Mouse (Mus musculus) neural tube, embryonic 14.5 days (tissue): ENCODE results near the gene Il2rg. TPM values are rescaled to one million over a fixed set of nuclear protein-coding genes. Genes with fewer than 3 reads are reported as not detected.

Source experiments
- ATAC-seq: fragments of 200-750 bp; cut with Nextera tagmentation; 2 replicates; pipeline ENCODE4 v1.8.0; 2017; ENCODE audit warnings: low read depth, mild to moderate bottlenecking, moderate TSS enrichment, moderate library complexity
- H3K27ac ChIP-seq: fragments of 300-500 bp; sonication (generic); 2 replicates; pipeline ENCODE4 v1.5.1; 2014; ENCODE audit warnings: low read depth, mild to moderate bottlenecking, control low read depth, low read length, moderate library complexity, mixed read lengths
- H3K27me3 ChIP-seq: fragments of 300-500 bp; sonication (generic); 2 replicates; pipeline ENCODE4 v1.6.1; 2014; ENCODE audit warnings: low read length; ENCODE audit not compliant: control insufficient read depth, insufficient read depth
- H3K36me3 ChIP-seq: fragments of 300-500 bp; sonication (generic); 2 replicates; pipeline ENCODE4 v1.6.1; 2014; ENCODE audit warnings: low read length, mixed read lengths; ENCODE audit not compliant: control insufficient read depth, insufficient read depth
- H3K4me1 ChIP-seq: fragments of 300-500 bp; sonication (generic); 2 replicates; pipeline ENCODE4 v1.6.1; 2014; ENCODE audit warnings: low read length; ENCODE audit not compliant: control insufficient read depth, insufficient read depth
- H3K4me2 ChIP-seq: fragments of 300-500 bp; sonication (generic); 2 replicates; pipeline ENCODE4 v1.6.1; 2014; ENCODE audit warnings: mild to moderate bottlenecking, low read depth, low read length, control low read depth
- H3K4me3 ChIP-seq: fragments of 300-500 bp; sonication (generic); 2 replicates; pipeline ENCODE4 v1.5.1; 2014; ENCODE audit warnings: low read depth, low read length, control low read depth, mixed read lengths
- H3K9ac ChIP-seq: fragments of 300-500 bp; sonication (generic); replicated peaks from 2 replicates; pipeline ENCODE4 v1.6.1; 2014; ENCODE audit warnings: low read depth, mild to moderate bottlenecking, control low read depth, low read length, mixed read lengths
- H3K9me3 ChIP-seq: fragments of 300-500 bp; sonication (generic); 2 replicates; pipeline ENCODE4 v1.6.1; 2016; ENCODE audit warnings: low read length; ENCODE audit not compliant: control insufficient read depth
- whole genome bisulfite sequencing: fragments of 180-500 bp; shearing (Covaris S2); extraction: QIAGEN DNeasy Blood & Tissue Kit; methylation state at CpG from one replicate; pipeline ENCODE4 v1.1.7; 2014; 5-methylcytosine and 5-hydroxymethylcytosine counted together
- polyA plus RNA-seq: library from polyadenylated mRNA; unstranded; fragments of >200 nt; fragmentation: Nextera tagmentation; extraction: Ambion mirVana; gene quantifications from 2 replicates; pipeline ENCODE4 v1.2.1, GENCODE M21; 2014

The Il2rg gene
- polyA plus RNA-seq, 1 experiment from 2014 or later = 2.7 TPM

DNA sequence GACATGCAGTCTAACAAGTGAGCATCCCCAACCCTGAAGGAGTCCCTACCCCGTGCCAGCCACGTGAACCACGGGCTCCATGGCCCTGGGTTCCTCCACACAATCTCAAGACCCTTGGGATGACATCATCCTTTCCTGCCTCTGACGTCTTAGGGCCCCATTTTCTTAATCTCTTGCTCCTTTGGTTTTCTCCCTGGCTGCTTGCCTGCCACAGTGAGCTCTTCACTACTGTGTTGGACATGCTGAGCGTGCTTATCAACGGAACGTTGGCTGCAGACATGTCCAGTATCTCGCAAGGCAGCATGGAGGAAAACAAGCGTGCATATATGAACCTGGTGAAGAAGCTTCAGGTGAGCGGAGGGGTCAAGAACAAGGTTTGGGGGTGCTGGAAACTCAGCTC, 22.1 kb upstream of the Il2rg start:
- no peaks in the 10 kb centered on the region for H3K4me1 ChIP-seq
- peaks cover 14% of the 10 kb centered on the region; the same call in 1 of the 2 replicates for H3K36me3 ChIP-seq
- WGBS = 93% methylated on average over 10 of the region's 10 CpGs
- H3K9ac ChIP-seq = no peak overlapping the region
- ATAC-seq = no peak
- H3K27ac ChIP-seq = no peak overlapping the region
- H3K4me3 ChIP-seq = no peak overlapping the region
- no peaks in the 10 kb centered on the region for H3K27me3 ChIP-seq
- H3K4me2 ChIP-seq = no peak overlapping the region
- no peaks in the 10 kb centered on the region for H3K9me3 ChIP-seq

DNA sequence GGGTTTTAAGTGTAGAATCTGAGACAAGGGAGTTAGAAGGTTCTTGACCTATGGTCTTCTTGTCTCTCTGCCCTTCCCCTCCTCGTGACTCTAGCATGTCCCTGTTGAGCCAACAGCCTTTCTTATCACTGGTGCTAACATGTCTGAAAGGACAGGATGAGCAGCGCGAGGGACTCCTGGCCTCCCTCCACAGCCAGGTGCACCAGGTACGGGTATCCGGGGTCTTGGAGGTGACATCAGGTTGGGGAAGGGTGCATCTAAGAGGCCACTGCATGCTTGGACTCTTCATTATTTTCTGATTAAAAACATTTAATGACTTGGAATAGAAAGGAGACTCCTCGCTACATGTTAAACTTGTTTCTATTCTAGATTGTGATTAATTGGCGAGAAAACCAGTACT, 21.0 kb upstream of the Il2rg start:
- peaks cover 14% of the 10 kb centered on the region; the same call in 1 of the 2 replicates for H3K36me3 ChIP-seq
- no peak overlapping the region for H3K9ac ChIP-seq
- 95% methylated on average over 7 of the region's 7 CpGs for WGBS
- H3K9me3 ChIP-seq = no peaks in the 10 kb centered on the region
- no peaks in the 10 kb centered on the region for H3K4me1 ChIP-seq
- H3K4me2 ChIP-seq = no peak overlapping the region
- H3K27ac ChIP-seq = no peak overlapping the region
- H3K27me3 ChIP-seq = no peaks in the 10 kb centered on the region
- H3K4me3 ChIP-seq = no peak overlapping the region
- ATAC-seq = no peak

DNA sequence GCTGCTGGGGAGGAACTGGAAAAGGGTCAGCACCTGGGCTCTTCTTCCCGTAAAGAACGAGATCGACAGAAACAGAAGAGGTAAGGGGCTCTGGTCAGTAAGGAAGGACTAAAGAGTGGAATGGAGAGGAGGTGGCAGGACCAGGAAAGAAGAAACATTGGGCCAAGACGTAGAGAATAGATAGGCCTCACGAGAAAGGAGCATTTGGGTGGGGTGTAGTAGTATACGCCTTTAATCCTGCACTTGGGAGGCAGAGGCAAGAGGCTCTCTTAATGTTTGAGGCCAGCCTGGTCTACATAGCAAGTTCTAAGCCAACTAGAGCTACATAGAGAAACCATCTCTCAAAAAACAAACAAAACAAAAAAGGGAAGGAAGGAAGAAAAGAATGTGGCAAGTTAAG, 20.4 kb upstream of the Il2rg start:
- Histone ChIP-seq H3K36me3 (peaks cover 14% of the 10 kb centered on the region; the same call in 1 of the 2 replicates), H3K27me3 (no peaks in the 10 kb centered on the region)
- ATAC-seq = no peak

GRCm38 (mm10) chrX:101287543-101287942, 19.5 kb upstream of the Il2rg start:
- WGBS = 93% methylated on average over 3 of the region's 3 CpGs
- Histone ChIP-seq H3K4me3 (no peak overlapping the region), H3K36me3 (peaks cover 18% of the 10 kb centered on the region), H3K9me3 (no peaks in the 10 kb centered on the region), H3K4me2 (no peak overlapping the region), H3K9ac (no peak overlapping the region), H3K4me1 (no peaks in the 10 kb centered on the region), H3K27ac (no peak overlapping the region), H3K27me3 (no peaks in the 10 kb centered on the region)
- ATAC-seq = no peak

More for the DNA sequence above, 20.4 kb upstream of the Il2rg start:
- no peaks in the 10 kb centered on the region for H3K9me3 ChIP-seq
- H3K4me1 ChIP-seq = no peaks in the 10 kb centered on the region
- H3K4me2 ChIP-seq = no peak overlapping the region
- H3K4me3 ChIP-seq = no peak overlapping the region
- H3K9ac ChIP-seq = no peak overlapping the region
- 88% methylated on average over 5 of the region's 6 CpGs for WGBS
- no peak overlapping the region for H3K27ac ChIP-seq

- peak; percentile 4; the same call in 1 of the 2 replicates for ATAC-seq
Measured at GRCm38 (mm10) chrX:101285953-101286670, 18.1 kb upstream of the Il2rg start.

GRCm38 (mm10) chrX:101285534-101285933, 17.5 kb upstream of the Il2rg start:
- Histone ChIP-seq H3K9me3 (no peaks in the 10 kb centered on the region), H3K27me3 (no peaks in the 10 kb centered on the region), H3K27ac (no peak overlapping the region), H3K9ac (no peak overlapping the region), H3K36me3 (peaks cover 21% of the 10 kb centered on the region), H3K4me1 (no peaks in the 10 kb centered on the region), H3K4me3 (no peak overlapping the region), H3K4me2 (no peak overlapping the region)
- ATAC-seq = peak; percentile 41; the same call in 1 of the 2 replicates
- 31% methylated on average over 6 of the region's 6 CpGs for WGBS

More at GRCm38 (mm10) chrX:101285953-101286670, 18.1 kb upstream of the Il2rg start:
- no peak overlapping the region for H3K4me3 ChIP-seq
- no peak overlapping the region for H3K4me2 ChIP-seq
- 94% methylated on average over 14 of the region's 14 CpGs for WGBS
- H3K36me3 ChIP-seq = peaks cover 22% of the 10 kb centered on the region
- no peaks in the 10 kb centered on the region for H3K27me3 ChIP-seq
- no peaks in the 10 kb centered on the region for H3K4me1 ChIP-seq
- H3K9ac ChIP-seq = no peak overlapping the region
- H3K9me3 ChIP-seq = no peaks in the 10 kb centered on the region
- no peak overlapping the region for H3K27ac ChIP-seq

DNA sequence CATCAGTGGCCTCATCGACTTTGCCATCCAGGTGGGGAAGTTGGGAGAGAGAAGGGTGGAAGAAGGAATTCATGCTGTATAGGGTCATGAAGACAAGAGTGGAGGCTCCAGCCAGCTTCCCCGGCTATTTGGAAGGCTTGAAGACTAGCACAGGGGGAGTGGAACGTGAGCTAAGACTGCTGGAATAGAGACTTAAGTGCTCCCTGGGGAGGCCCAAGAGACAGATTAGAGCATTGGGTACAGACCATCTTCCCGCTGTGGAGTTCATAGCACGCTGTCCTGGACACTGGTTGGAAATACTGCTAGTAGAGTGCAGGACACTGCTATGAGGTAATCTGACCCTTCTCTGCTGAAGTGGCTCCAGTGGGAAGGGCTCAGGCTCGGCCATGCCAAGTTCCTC, 14.8 kb upstream of the Il2rg start:
- H3K9me3 ChIP-seq = no peaks in the 10 kb centered on the region
- H3K27ac ChIP-seq = no peak overlapping the region
- H3K4me3 ChIP-seq = no peak overlapping the region
- ATAC-seq = no peak
- H3K36me3 ChIP-seq = peaks cover 10% of the 10 kb centered on the region
- 85% methylated on average over 6 of the region's 6 CpGs for WGBS
- no peak overlapping the region for H3K9ac ChIP-seq
- no peaks in the 10 kb centered on the region for H3K27me3 ChIP-seq
- H3K4me1 ChIP-seq = no peaks in the 10 kb centered on the region
- no peak overlapping the region for H3K4me2 ChIP-seq

- H3K4me2 ChIP-seq = peak within 1 kb of the TSS; percentile 48
- H3K4me1 ChIP-seq = no peaks in the 10 kb centered on the region
- WGBS = 26% methylated on average over 47 of the region's 54 CpGs
- H3K9ac ChIP-seq = peak within 1 kb of the TSS; percentile 48
- no peaks in the 10 kb centered on the region for H3K27me3 ChIP-seq
- peak; percentile 98 for ATAC-seq
- H3K36me3 ChIP-seq = no peaks in the 10 kb centered on the region; the same call in 1 of the 2 replicates
- H3K27ac ChIP-seq = peak within 1 kb of the TSS; percentile 58
- peak within 1 kb of the TSS; percentile 41 for H3K4me3 ChIP-seq
- no peaks in the 10 kb centered on the region for H3K9me3 ChIP-seq
Measured at GRCm38 (mm10) chrX:101273875-101274738, 6.1 kb upstream of the Il2rg start, which contains the start of gene Med12. Gene Med12 (plus strand): TSS chrX:101274030.

- no peaks in the 10 kb centered on the region for H3K4me1 ChIP-seq
- no peaks in the 10 kb centered on the region; the same call in 1 of the 2 replicates for H3K36me3 ChIP-seq
- WGBS = 13% methylated on average over 6 of the region's 6 CpGs
- H3K9me3 ChIP-seq = no peaks in the 10 kb centered on the region
- no peak overlapping the region for H3K27ac ChIP-seq
- peak overlapping the region; percentile 41 for H3K4me3 ChIP-seq
- H3K9ac ChIP-seq = no peak overlapping the region
- ATAC-seq = peak; percentile 15; the same call in 1 of the 2 replicates
- H3K4me2 ChIP-seq = peak overlapping the region; percentile 34; the same call in 1 of the 2 replicates
- H3K27me3 ChIP-seq = no peaks in the 10 kb centered on the region
Measured at GRCm38 (mm10) chrX:101273410-101273809, 5.4 kb upstream of the Il2rg start.
